Mouse (Mus musculus) thymus, adult 2 months (tissue): ENCODE measurements around the gene Borcs5. TPM values are rescaled to one million over a fixed set of nuclear protein-coding genes. Genes with fewer than 3 reads are reported as not detected.

Experiments used
- DNase-seq: peaks from one replicate; pipeline ENCODE4 v3.0.0; 2021
- H3K27ac ChIP-seq: fragments of 200-500 bp; 2 replicates; pipeline ENCODE4 v1.5.1; 2012; ENCODE audit warnings: low read length, control low read depth; ENCODE audit not compliant: control insufficient read depth, insufficient read depth
- H3K27me3 ChIP-seq: fragments of 200-500 bp; 2 replicates; pipeline ENCODE4 v1.6.1; 2012; ENCODE audit warnings: mild to moderate bottlenecking, low read length, moderate library complexity, mixed read lengths; ENCODE audit not compliant: control insufficient read depth, insufficient read depth
- H3K36me3 ChIP-seq: fragments of 200-500 bp; 2 replicates; pipeline ENCODE4 v1.6.1; 2012; ENCODE audit warnings: mild to moderate bottlenecking, low read length, moderate library complexity; ENCODE audit not compliant: control insufficient read depth, insufficient read depth
- H3K4me1 ChIP-seq: fragments of 200-500 bp; replicated peaks from 2 replicates; pipeline ENCODE4 v1.6.1; 2012; ENCODE audit warnings: low read length; ENCODE audit not compliant: control insufficient read depth, insufficient read depth
- H3K4me3 ChIP-seq: fragments of 200-500 bp; 2 replicates; pipeline ENCODE4 v1.5.1; 2012; ENCODE audit warnings: mild to moderate bottlenecking, low read length, control low read depth, moderate library complexity; ENCODE audit not compliant: control insufficient read depth, insufficient read depth
- CTCF ChIP-seq: fragments of 200-500 bp; IDR thresholded peaks from 2 replicates; pipeline ENCODE4 v1.5.1; 2012; ENCODE audit warnings: mild to moderate bottlenecking, control low read depth, low read length, moderate library complexity, borderline replicate concordance; ENCODE audit not compliant: control insufficient read depth, poor library complexity, insufficient read depth; ENCODE audit errors: extremely low read depth
- POLR2A ChIP-seq: fragments of 200-500 bp; IDR thresholded peaks from 2 replicates; pipeline ENCODE4 v1.6.1; 2012; ENCODE audit warnings: mild to moderate bottlenecking, low read length, control low read depth, moderate library complexity; ENCODE audit not compliant: control insufficient read depth, poor library complexity, insufficient read depth; ENCODE audit errors: extremely low read depth
- WGBS: fragments of 180-500 bp; shearing (Covaris S2); methylation state at CpG from one replicate; pipeline ENCODE4 v1.1.7; 2018; 5-methylcytosine and 5-hydroxymethylcytosine counted together
- polyA plus RNA-seq: library from polyadenylated mRNA; depleted of rRNA; stranded (reverse); fragments of >200 nt; gene quantifications from 2 replicates; pipeline ENCODE4 v1.2.3, GENCODE M21; 2012

The Borcs5 gene
- polyA plus RNA-seq, 1 experiment = 16.9 TPM

DNA sequence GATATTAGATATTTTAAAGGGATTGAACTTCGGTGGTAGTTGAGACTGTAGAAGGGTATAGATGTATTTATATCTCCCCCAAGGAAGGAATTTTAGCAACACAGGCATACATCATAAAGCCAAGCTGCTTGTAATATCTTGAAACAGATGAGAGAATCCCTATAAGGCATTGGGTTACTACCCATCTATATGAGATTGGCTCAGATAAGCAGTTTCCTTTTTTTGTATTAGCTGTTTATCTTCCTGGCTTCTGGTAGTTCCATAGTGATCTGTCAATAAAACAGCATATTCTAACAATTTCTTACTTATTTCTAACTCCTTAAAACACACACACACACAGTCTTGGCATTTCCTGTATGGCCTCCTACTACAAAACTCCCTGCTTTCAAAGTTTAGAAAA lies 590 bp downstream of the Borcs5 start:
- no peak overlapping the region for H3K27ac ChIP-seq
- H3K27me3 ChIP-seq = no peaks in the 10 kb centered on the region
- TF ChIP-seq POLR2A (no peak), CTCF (no peak)
- H3K4me1 ChIP-seq = peaks cover 2% of the 10 kb centered on the region; the same call in 1 of the 2 replicates
- no peak overlapping the region for H3K4me3 ChIP-seq
- 100% methylated on average over 1 of the region's 1 CpGs for WGBS
- no peak for DNase-seq
- no peaks in the 10 kb centered on the region for H3K36me3 ChIP-seq

DNA sequence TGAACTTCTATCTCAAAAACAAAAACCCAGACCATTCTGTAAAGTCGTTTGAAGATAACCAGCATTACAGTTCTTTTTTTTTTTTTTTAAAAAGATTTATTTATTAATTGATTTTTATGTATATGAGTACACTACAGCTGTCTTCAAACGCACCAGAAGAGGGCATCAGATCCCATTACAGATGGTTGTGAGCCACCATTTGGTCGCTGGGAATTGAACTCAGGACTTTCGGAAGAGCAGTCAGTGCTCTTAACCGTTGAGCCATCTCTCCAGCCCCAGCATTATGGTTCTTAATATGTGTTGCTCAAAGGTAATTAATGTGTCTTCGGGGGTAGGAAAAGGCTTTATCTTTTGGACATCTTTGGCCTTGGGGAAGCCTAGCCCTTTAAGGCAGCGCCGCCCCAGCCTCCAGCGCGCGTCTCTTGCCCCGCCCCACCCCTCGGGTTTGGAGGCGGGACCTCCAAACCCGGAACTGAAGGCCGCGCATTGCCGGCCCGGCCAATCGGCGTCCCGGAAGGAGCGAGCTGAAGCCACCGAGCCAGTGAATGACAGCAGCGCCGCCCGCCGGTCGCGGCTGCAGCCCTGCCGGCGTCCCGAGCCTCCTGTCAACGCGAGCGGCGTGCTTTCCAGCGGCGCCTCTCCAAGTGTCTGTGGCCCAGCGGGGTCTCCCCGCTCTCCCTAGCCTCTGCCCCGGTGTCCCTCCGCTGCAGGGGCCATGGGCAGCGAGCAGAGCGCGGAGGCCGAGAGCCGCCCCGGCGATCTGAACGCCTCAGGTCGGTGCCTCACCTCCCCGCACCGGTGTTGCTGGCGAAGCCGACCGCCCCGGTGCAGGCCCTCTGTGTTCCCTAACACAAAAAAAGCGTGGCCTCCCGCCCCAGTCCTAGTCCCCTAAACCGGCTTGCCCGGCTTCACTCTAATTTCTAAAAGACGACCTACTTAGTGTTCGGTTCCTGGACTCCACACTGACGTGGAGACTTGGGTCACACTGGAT lies 1.5 kb downstream of the Borcs5 start:
- 5% methylated on average over 65 of the region's 65 CpGs for WGBS
- H3K4me1 ChIP-seq = peaks cover 2% of the 10 kb centered on the region; the same call in 1 of the 2 replicates
- H3K36me3 ChIP-seq = no peaks in the 10 kb centered on the region; the same call in 1 of the 2 replicates
- peak; percentile 92 for DNase-seq
- no peaks in the 10 kb centered on the region for H3K27me3 ChIP-seq
- TF ChIP-seq POLR2A = peak; percentile 78
- TF ChIP-seq CTCF = peak; percentile 86
- H3K27ac ChIP-seq = no peak overlapping the region
- peak overlapping the region; percentile 83 for H3K4me3 ChIP-seq

DNA sequence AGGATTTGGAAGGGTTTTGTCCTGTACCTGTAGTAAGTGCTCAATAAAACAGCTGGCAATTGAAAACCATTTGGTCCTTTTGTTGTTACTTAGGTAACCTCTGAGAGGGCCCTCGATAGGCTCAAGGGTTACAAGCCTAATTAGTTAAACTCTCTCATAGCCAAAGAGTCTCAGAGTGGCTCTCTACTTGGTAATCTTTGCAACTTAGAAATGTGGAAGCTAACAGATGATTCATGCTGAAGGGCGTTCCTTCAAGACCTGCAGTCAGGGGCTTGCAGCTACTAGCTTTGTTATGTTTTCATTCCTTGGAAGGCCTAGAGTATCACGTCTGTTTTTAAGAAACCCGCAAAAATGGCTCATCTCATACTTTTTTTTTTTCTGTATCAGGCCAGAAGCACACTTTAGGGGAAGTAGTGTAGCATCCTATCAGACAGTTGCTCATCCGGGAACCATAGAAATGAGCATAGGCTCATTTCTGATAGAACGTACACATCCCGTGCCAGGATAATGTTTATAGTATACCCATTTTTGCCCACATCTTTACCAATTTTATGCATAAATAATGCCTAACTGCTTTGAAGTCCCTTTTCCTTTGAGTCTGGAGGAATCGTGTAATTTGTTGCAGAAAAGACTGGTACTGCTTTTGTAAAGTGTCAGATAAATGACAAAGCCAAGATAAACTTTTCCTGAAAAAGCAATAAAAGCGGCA lies 2.6 kb downstream of the Borcs5 start:
- no peaks in the 10 kb centered on the region for H3K27me3 ChIP-seq
- no peak for DNase-seq
- 71% methylated on average over 9 of the region's 9 CpGs for WGBS
- H3K36me3 ChIP-seq = peaks cover 7% of the 10 kb centered on the region; the same call in 1 of the 2 replicates
- H3K4me1 ChIP-seq = peaks cover 2% of the 10 kb centered on the region; the same call in 1 of the 2 replicates
- no peak overlapping the region for H3K4me3 ChIP-seq
- H3K27ac ChIP-seq = no peak overlapping the region
- no peak for TF ChIP-seq POLR2A
- no peak for TF ChIP-seq CTCF

GRCm38 (mm10) chr6:134643296-134643695 lies 4.0 kb downstream of the Borcs5 start:
- H3K4me1 ChIP-seq = peaks cover 2% of the 10 kb centered on the region; the same call in 1 of the 2 replicates
- no peak overlapping the region for H3K4me3 ChIP-seq
- DNase-seq = peak; percentile 28
- WGBS = 96% methylated on average over 5 of the region's 5 CpGs
- no peak for TF ChIP-seq CTCF
- H3K27me3 ChIP-seq = no peaks in the 10 kb centered on the region
- peaks cover 8% of the 10 kb centered on the region; the same call in 1 of the 2 replicates for H3K36me3 ChIP-seq
- no peak overlapping the region for H3K27ac ChIP-seq

GRCm38 (mm10) chr6:134646835-134647234 lies 7.5 kb downstream of the Borcs5 start:
- Histone ChIP-seq H3K27ac (no peak overlapping the region), H3K27me3 (no peaks in the 10 kb centered on the region), H3K36me3 (peaks cover 8% of the 10 kb centered on the region; the same call in 1 of the 2 replicates), H3K4me3 (no peak overlapping the region), H3K4me1 (no peaks in the 10 kb centered on the region)
- TF ChIP-seq POLR2A (no peak), CTCF (no peak)
- no peak for DNase-seq
- whole genome bisulfite sequencing = 97% methylated on average over 6 of the region's 6 CpGs

DNA sequence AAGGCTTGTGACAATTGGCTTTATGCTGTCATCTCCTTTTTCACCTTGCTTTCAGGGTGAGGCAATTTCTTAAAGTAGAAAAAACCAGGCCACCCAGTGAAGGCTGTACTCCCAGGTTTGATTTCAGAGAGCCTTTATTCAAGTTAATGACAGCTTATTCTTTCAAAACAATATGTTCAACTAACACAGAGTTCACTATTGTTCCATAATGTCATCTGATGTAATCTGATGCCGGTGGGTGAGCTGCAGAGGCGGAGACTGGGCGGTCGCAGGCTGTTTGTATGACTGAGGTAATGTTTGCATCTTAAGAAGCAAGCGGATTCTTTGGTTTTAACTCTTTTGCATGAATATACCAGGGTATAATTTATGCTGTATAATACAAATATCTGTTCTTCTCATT lies 8.3 kb downstream of the Borcs5 start:
- peaks cover 8% of the 10 kb centered on the region; the same call in 1 of the 2 replicates for H3K36me3 ChIP-seq
- 89% methylated on average over 5 of the region's 5 CpGs for WGBS

More for the DNA sequence above, 8.3 kb downstream of the Borcs5 start:
- no peak for DNase-seq
- Histone ChIP-seq H3K27me3 (no peaks in the 10 kb centered on the region), H3K4me1 (no peaks in the 10 kb centered on the region), H3K4me3 (no peak overlapping the region), H3K27ac (no peak overlapping the region)
- TF ChIP-seq POLR2A = no peak
- no peak for TF ChIP-seq CTCF
